Mouse (Mus musculus) left cerebral cortex, postnatal 14 days (tissue): ENCODE measurements around the gene Psmb6. TPM values are rescaled to one million over a fixed set of nuclear protein-coding genes. Genes with fewer than 3 reads are reported as not detected.
A peak's percentile ranks its signal among the peaks of the same experiment; 100 is the strongest.

Experiments used
- DNase-seq, 2 experiments: peaks; one replicate each; pipeline ENCODE4 v3.0.0; 2021 to 2022; ENCODE audit warnings: low spot score in 2 of 2, mixed read lengths in 1 of 2
- intact Hi-C: fragments of 180-260 bp; cut with DNase I; formaldehyde crosslinking; loops from one replicate; pipeline ENCODE4 v1.15.1; 2025
- long read RNA-seq, 2 experiments: library from polyadenylated mRNA; stranded (forward); transcript quantifications; one replicate each; pipeline ENCODE4 v2.0.0; 2021
- total RNA-seq, 2 experiments: library from RNA; stranded (reverse); gene quantifications; 2 replicates each; pipeline ENCODE4 v1.2.3; 2021

Psmb6 gene
- total RNA-seq = 100 to 1,000 TPM; 181 to 196 TPM
- long read RNA-seq, experiment 1, transcript Psmb6-202 (2 exons, 674 nt) = minor isoform, 32 of 223 reads
- long read RNA-seq, experiment 1, transcript Psmb6-201 (6 exons, 798 nt) = major isoform, 180 of 223 reads
- long read RNA-seq, experiment 1, partial matches to known transcripts = 7 of 223 reads
- long read RNA-seq, experiment 1, other reads (novel, unspliced or antisense) = 4 of 223 reads
- long read RNA-seq, experiment 2, transcript Psmb6-201 (6 exons, 798 nt) = major isoform, 147 of 180 reads
- long read RNA-seq, experiment 2, transcript Psmb6-202 (2 exons, 674 nt) = minor isoform, 21 of 180 reads
- long read RNA-seq, experiment 2, partial matches to known transcripts = 4 of 180 reads
- long read RNA-seq, experiment 2, other reads (novel, unspliced or antisense) = 8 of 180 reads

GRCm38 (mm10) chr11:70525184-70525678 lies at the start of gene Psmb6:
Psmb6 (plus strand) TSS chr11:70525367.
- intact Hi-C loops = no loop called here
- DNase-seq = peak; percentile 94 to 97

- DNase-seq = no peak
- intact Hi-C loops = no loop called here
Observed at GRCm38 (mm10) chr11:70485498-70485897, 39.7 kb upstream of the Psmb6 start.

- intact Hi-C loops = no loop called here
Observed at GRCm38 (mm10) chr11:70487816-70488215, 37.4 kb upstream of the Psmb6 start.

GRCm38 (mm10) chr11:70489138-70489537 lies 36.0 kb upstream of the Psmb6 start:
- intact Hi-C loops = no loop called here
- DNase-seq = no peak

More at GRCm38 (mm10) chr11:70487816-70488215, 37.4 kb upstream of the Psmb6 start:
- no peak for DNase-seq

- DNase-seq = peak; percentile 7 to 23
- intact Hi-C loops = no loop called here
Observed at GRCm38 (mm10) chr11:70489684-70490083, 35.5 kb upstream of the Psmb6 start.

- no peak for DNase-seq
- intact Hi-C loops = no loop called here
Observed at GRCm38 (mm10) chr11:70499566-70500475, 25.3 kb upstream of the Psmb6 start.

GRCm38 (mm10) chr11:70500476-70500812 lies 24.7 kb upstream of the Psmb6 start:
- intact Hi-C loops = no loop called here
- no peak for DNase-seq

GRCm38 (mm10) chr11:70502018-70502417 lies 23.1 kb upstream of the Psmb6 start:
- no peak for DNase-seq

GRCm38 (mm10) chr11:70504970-70505369 lies 20.2 kb upstream of the Psmb6 start, which contains the start of gene Tm4sf5:
Tm4sf5 (plus strand) TSS chr11:70505244.
- no peak for DNase-seq
- intact Hi-C loops = loop anchor here (5.0 kb wide), 2 partner anchors 53 to 73 kb away; partner anchors contain the start of genes Arrb2 and Med11

More at GRCm38 (mm10) chr11:70502018-70502417, 23.1 kb upstream of the Psmb6 start:
- intact Hi-C loops = no loop called here

- intact Hi-C loops = loop anchor here (1.0 to 5.0 kb wide), 3 partner anchors 54 to 92 kb away; partner anchors contain the start of genes Arrb2 and Med11
- peak; percentile 41 to 67 for DNase-seq
Observed at GRCm38 (mm10) chr11:70506385-70506784, 18.8 kb upstream of the Psmb6 start.

GRCm38 (mm10) chr11:70506962-70507515 lies 18.1 kb upstream of the Psmb6 start:
- intact Hi-C loops = loop anchor here (1.0 to 5.0 kb wide), 3 partner anchors 55 to 93 kb away; partner anchors contain the start of genes Arrb2 and Med11

GRCm38 (mm10) chr11:70509753-70510564 lies 15.2 kb upstream of the Psmb6 start:
- intact Hi-C loops = loop anchor here (5.0 kb wide), 2 partner anchors 58 to 78 kb away; partner anchors contain the start of genes Arrb2 and Med11
- peak; percentile 35 to 48 for DNase-seq

More at GRCm38 (mm10) chr11:70506962-70507515, 18.1 kb upstream of the Psmb6 start:
- no peak for DNase-seq

GRCm38 (mm10) chr11:70511242-70511641 lies 13.9 kb upstream of the Psmb6 start:
- no peak for DNase-seq
- intact Hi-C loops = no loop called here

GRCm38 (mm10) chr11:70511825-70512224 lies 13.3 kb upstream of the Psmb6 start:
- intact Hi-C loops = no loop called here
- no peak for DNase-seq

- DNase-seq = no peak
- intact Hi-C loops = no loop called here
Observed at GRCm38 (mm10) chr11:70512709-70513342, 12.3 kb upstream of the Psmb6 start.

GRCm38 (mm10) chr11:70513520-70513919 lies 11.6 kb upstream of the Psmb6 start:
- no peak for DNase-seq

GRCm38 (mm10) chr11:70514288-70514687 lies 10.9 kb upstream of the Psmb6 start, which contains the start of gene Vmo1:
Vmo1 (minus strand) TSS chr11:70514616.
- no peak for DNase-seq
- intact Hi-C loops = no loop called here

More at GRCm38 (mm10) chr11:70513520-70513919, 11.6 kb upstream of the Psmb6 start:
- intact Hi-C loops = no loop called here

- intact Hi-C loops = loop anchor here (5.0 kb wide), 1 partner anchor 241 kb away; no protein-coding TSS in a partner anchor
- peak; percentile 54 to 58 for DNase-seq
Observed at GRCm38 (mm10) chr11:70516352-70516751, 8.8 kb upstream of the Psmb6 start.
